15 mouse cellular contexts compared by ENCODE assay signal in genomic region chr16:18470829-18471228, GRCm38 (mm10). TPM values are rescaled to one million over a fixed set of nuclear protein-coding genes. Genes with fewer than 3 reads are reported as not detected.
DNase-seq lines count a peak whose midpoint lies in the region; ATAC-seq and TF ChIP-seq lines count a peak whose summit lies in the region.
"Had no signal": no experiment of that assay in that cellular context is flagged by ENCODE, and none has a peak within 500 bp of the region (broad histone marks: within the 10 kb centered on the region; RNA-seq: fewer than 3 reads in every experiment).

No protein-coding gene starts in this region.

- H3K9me3 ChIP-seq in liver, postnatal 0 days (ENCODE audit: low read length): no peaks in the 10 kb centered on the region
- no peaks in the 10 kb centered on the region for H3K9me3 ChIP-seq in liver, embryonic 11.5 days (ENCODE audit: control insufficient read depth, low read length)
- no peaks in the 10 kb centered on the region for H3K9me3 ChIP-seq in CH12.LX (replicated peaks; ENCODE audit: low read length)
- H3K9me3 ChIP-seq in embryonic facial prominence, embryonic 13.5 days: no peaks in the 10 kb centered on the region
- H3K9me3 ChIP-seq: midbrain, embryonic 12.5 days had no signal

- in situ Hi-C loops in CH12.LX (cut with MboI; ENCODE audit: low pct_ligation_motif_present, low pct_unique_long_range_greater_than_20kb, low sequenced_read_pairs): no loop called here

- no peak overlapping the region for H3K9ac ChIP-seq in liver, postnatal 0 days (replicated peaks)
- no peak overlapping the region for H3K9ac ChIP-seq in liver, embryonic 11.5 days (ENCODE audit: low read depth, low read length)
- H3K9ac ChIP-seq in CH12.LX (ENCODE audit: insufficient read depth, low read depth): no peak overlapping the region
- H3K9ac ChIP-seq in embryonic facial prominence, embryonic 13.5 days: no peak overlapping the region
- H3K9ac ChIP-seq: midbrain, embryonic 12.5 days had no signal

- no peaks in the 10 kb centered on the region for H3K27me3 ChIP-seq in liver, postnatal 0 days (ENCODE audit: insufficient read depth, low read length)
- no peaks in the 10 kb centered on the region for H3K27me3 ChIP-seq in liver, embryonic 11.5 days (replicated peaks; ENCODE audit: control insufficient read depth, insufficient read depth, low read length)
- no peaks in the 10 kb centered on the region for H3K27me3 ChIP-seq in CH12.LX (replicated peaks)
- H3K27me3 ChIP-seq in embryonic facial prominence, embryonic 13.5 days: no peaks in the 10 kb centered on the region
- H3K27me3 ChIP-seq: midbrain, embryonic 12.5 days; Patski had no signal

- H3K79me2 ChIP-seq in CH12.LX (replicated peaks; ENCODE audit: control insufficient read depth, extremely low read depth, insufficient read depth, poor library complexity, severe bottlenecking): no peaks in the 10 kb centered on the region

- TF ChIP-seq POLR2A in CH12.LX (IDR thresholded peaks at IDR 0.05; ENCODE audit: low read depth, low read length): no peak

- TF ChIP-seq RAD21 in CH12.LX (IDR thresholded peaks at IDR 0.05; ENCODE audit: low read depth, low read length): peak; percentile 37

- no peak overlapping the region for H3K4me3 ChIP-seq in gastrocnemius, adult 2 months
- H3K4me3 ChIP-seq in liver, postnatal 0 days (ENCODE audit: low read depth, low read length): no peak overlapping the region
- H3K4me3 ChIP-seq in liver, embryonic 11.5 days (ENCODE audit: low read depth, low read length): no peak overlapping the region
- no peak overlapping the region for H3K4me3 ChIP-seq in CH12.LX (replicated peaks in 1 of 3; ENCODE audit: low read depth in 2 of 3, low read length in 2 of 3, poor library complexity in 1 of 3)
- no peak overlapping the region for H3K4me3 ChIP-seq in embryonic facial prominence, embryonic 13.5 days
- H3K4me3 ChIP-seq: midbrain, embryonic 12.5 days had no signal

- TF ChIP-seq EP300 in liver, postnatal 0 days (IDR thresholded peaks at IDR 0.05; ENCODE audit: low read depth): no peak
- TF ChIP-seq EP300 in CH12.LX (IDR thresholded peaks at IDR 0.05; ENCODE audit: low read length): no peak

- H3K4me2 ChIP-seq in liver, postnatal 0 days (ENCODE audit: low read depth, low read length): no peak overlapping the region
- H3K4me2 ChIP-seq in liver, embryonic 11.5 days: no peak overlapping the region
- no peak overlapping the region for H3K4me2 ChIP-seq in CH12.LX (ENCODE audit: insufficient read depth, low read depth, poor library complexity, severe bottlenecking)
- no peak overlapping the region for H3K4me2 ChIP-seq in embryonic facial prominence, embryonic 13.5 days
- H3K4me2 ChIP-seq: midbrain, embryonic 12.5 days had no signal

- H3K4me1 ChIP-seq in liver, postnatal 0 days (ENCODE audit: insufficient read depth): no peaks in the 10 kb centered on the region; the same call in 1 of the 2 replicates
- H3K4me1 ChIP-seq in liver, embryonic 11.5 days (replicated peaks; ENCODE audit: control insufficient read depth, insufficient read depth, low read length): no peaks in the 10 kb centered on the region
- no peaks in the 10 kb centered on the region for H3K4me1 ChIP-seq in CH12.LX (ENCODE audit: control insufficient read depth in 1 of 2, insufficient read depth in 2 of 2)
- peaks cover 15% of the 10 kb centered on the region; the same call in 1 of the 2 replicates for H3K4me1 ChIP-seq in embryonic facial prominence, embryonic 13.5 days

- no peak for DNase-seq in gastrocnemius, adult 2 months
- DNase-seq in gastrocnemius, postnatal 14 days: no peak
- no peak for DNase-seq in liver, postnatal 0 days
- DNase-seq in liver, embryonic 11.5 days (ENCODE audit: low spot score): no peak
- peak; percentile 21 for DNase-seq in CH12.LX (ENCODE audit: extremely low read depth)
- DNase-seq in left cerebral cortex, postnatal 14 days (ENCODE audit: low spot score in 2 of 2): no peak
- DNase-seq: adrenal gland, adult 2 months; cerebellum, postnatal 10 days; heart, postnatal 10 days; kidney, postnatal 14 days; lung, adult 18-20 months had no signal

- peaks cover 72% of the 10 kb centered on the region for H3K36me3 ChIP-seq in liver, postnatal 0 days (replicated peaks; ENCODE audit: insufficient read depth, low read length)
- H3K36me3 ChIP-seq in liver, embryonic 11.5 days (ENCODE audit: control insufficient read depth, insufficient read depth, low read length): peaks cover 19% of the 10 kb centered on the region
- peaks cover 20 to 91% of the 10 kb centered on the region in 2 experiments for H3K36me3 ChIP-seq in CH12.LX (replicated peaks in 1 of 2; ENCODE audit: control insufficient read depth in 1 of 2, insufficient read depth in 1 of 2, low read length in 1 of 2)
- H3K36me3 ChIP-seq in embryonic facial prominence, embryonic 13.5 days: peaks cover 8% of the 10 kb centered on the region; the same call in 1 of the 2 replicates

- no peak for ATAC-seq in liver, postnatal 0 days
- ATAC-seq in liver, embryonic 11.5 days (replicated peaks; ENCODE audit: low FRiP score): no peak
- no peak for ATAC-seq in embryonic facial prominence, embryonic 13.5 days (ENCODE audit: insufficient number of reproducible peaks, insufficient read depth, low FRiP score, low TSS enrichment, low read depth)
- ATAC-seq in megakaryocyte-erythroid progenitor cell, adult 5-6 weeks (replicated peaks; ENCODE audit: low FRiP score, low TSS enrichment, poor library complexity, severe bottlenecking): no peak

- intact Hi-C loops in gastrocnemius, adult 2 months (cut with DNase I): no loop called here
- intact Hi-C loops in gastrocnemius, postnatal 14 days (cut with DNase I; ENCODE audit: low total_unique reads): no loop called here
- intact Hi-C loops in left cerebral cortex, postnatal 14 days (cut with DNase I): no loop called here

- dilution Hi-C loops in CH12.LX (cut with MboI; ENCODE audit: extremely low pct_ligation_motif_present, extremely low pct_unique_long_range_greater_than_20kb, low sequenced_read_pairs): no loop called here

- 46% methylated on average over 1 of the region's 1 CpGs for WGBS in liver, postnatal 0 days (ENCODE audit: insufficient replicate concordance)
- WGBS in liver, embryonic 11.5 days: 50% methylated on average over 1 of the region's 1 CpGs
- WGBS in embryonic facial prominence, embryonic 13.5 days: 44% methylated on average over 1 of the region's 1 CpGs

- H3K27ac ChIP-seq in gastrocnemius, adult 2 months: no peak overlapping the region
- no peak overlapping the region for H3K27ac ChIP-seq in liver, postnatal 0 days (ENCODE audit: low read depth)
- H3K27ac ChIP-seq in liver, embryonic 11.5 days (ENCODE audit: low read depth, low read length): no peak overlapping the region
- H3K27ac ChIP-seq in CH12.LX (ENCODE audit: insufficient read depth, low read depth): no peak overlapping the region
- 0 out of 2 replicates have a peak overlapping the region, but pooled peaks have one; percentile 12 for H3K27ac ChIP-seq in embryonic facial prominence, embryonic 13.5 days
- H3K27ac ChIP-seq: midbrain, embryonic 12.5 days had no signal

- peak; percentile 22; the same call in 1 of the 2 replicates for TF ChIP-seq CTCF in gastrocnemius, adult 2 months (IDR thresholded peaks at IDR 0.05)
- TF ChIP-seq CTCF in liver, postnatal 0 days (IDR thresholded peaks at IDR 0.05; ENCODE audit: low read depth): peak; percentile 40
- peak in 1 of 2 experiments; percentile 65; a peak in 2 of 4 replicates for TF ChIP-seq CTCF in CH12.LX (conservative IDR thresholded peaks at IDR 0.05 in 1 of 2, IDR thresholded peaks at IDR 0.05 in 1 of 2; ENCODE audit: low read depth in 2 of 2, low read length in 2 of 2)

RNA-seq across cellular contexts. Expression of gene Gnb1l, which starts 27.7 kb away (rescaled TPM):
- 1 to 10 TPM; 4.0 to 4.4 TPM for total RNA-seq in gastrocnemius, adult 2 months (2021)
- 1 to 10 TPM; 2.7 to 3.1 TPM for total RNA-seq in gastrocnemius, postnatal 14 days (2021)
- polyA plus RNA-seq in liver, postnatal 0 days (2015; fragmentation: Nextera tagmentation; extraction: Ambion mirVana): 3.9 and 5.1 TPM in 2 replicates
- polyA plus RNA-seq in liver, embryonic 11.5 days (2014; fragmentation: Nextera tagmentation; extraction: Ambion mirVana): 17.8 and 18.4 TPM in 2 replicates
- total RNA-seq in CH12.LX (2012; rRNA removed) (21.5 and 22.3 TPM in 2 replicates), CH12.LX (2014; rRNA removed) (15.9 and 16.8 TPM in 2 replicates)
- polyA plus RNA-seq in CH12.LX (2012; ENCODE audit: insufficient read length, low read depth): 25.5 and 26.9 TPM in 2 replicates
- polyA plus RNA-seq in embryonic facial prominence, embryonic 13.5 days (2015; fragmentation: Nextera tagmentation; extraction: Ambion mirVana): 19.7 and 20.3 TPM in 2 replicates
- 1 to 10 TPM; 5.4 to 6.3 TPM for total RNA-seq in left cerebral cortex, postnatal 14 days (2021)
- total RNA-seq in megakaryocyte-erythroid progenitor cell, adult 5-6 weeks (2014; fragmentation: Nextera tagmentation): 14.6 and 17.1 TPM in 2 replicates
- total RNA-seq in megakaryocyte-erythroid progenitor cell, adult 5-6 weeks (2017): 5.8 and 10.1 TPM in 2 replicates

RNA-seq across cellular contexts. Expression of gene Rtl10, which starts 27.9 kb away (rescaled TPM):
- total RNA-seq in gastrocnemius, adult 2 months (2021): 1 to 10 TPM; 3.2 to 4.1 TPM
- total RNA-seq in gastrocnemius, postnatal 14 days (2021): 1 to 10 TPM; 2.6 to 5.3 TPM
- 0.57 and 0.59 TPM in 2 replicates for polyA plus RNA-seq in liver, postnatal 0 days (2015; fragmentation: Nextera tagmentation; extraction: Ambion mirVana)
- 1.9 and 2.1 TPM in 2 replicates for polyA plus RNA-seq in liver, embryonic 11.5 days (2014; fragmentation: Nextera tagmentation; extraction: Ambion mirVana)
- total RNA-seq in CH12.LX (2012; rRNA removed) (9.8 and 11.0 TPM in 2 replicates), CH12.LX (2014; rRNA removed) (2.1 and 4.8 TPM in 2 replicates)
- 12.3 and 21.1 TPM in 2 replicates for polyA plus RNA-seq in CH12.LX (2012; ENCODE audit: insufficient read length, low read depth)
- polyA plus RNA-seq in embryonic facial prominence, embryonic 13.5 days (2015; fragmentation: Nextera tagmentation; extraction: Ambion mirVana): 5.4 and 5.5 TPM in 2 replicates
- total RNA-seq in left cerebral cortex, postnatal 14 days (2021): 1 to 10 TPM; 6.7 to 8.8 TPM
- total RNA-seq in megakaryocyte-erythroid progenitor cell, adult 5-6 weeks (2014; fragmentation: Nextera tagmentation): 18.9 and 23.1 TPM in 2 replicates
- total RNA-seq in megakaryocyte-erythroid progenitor cell, adult 5-6 weeks (2017): 7.4 and 9.1 TPM in 2 replicates

RNA-seq across cellular contexts. Expression of gene Comt, which starts 44.2 kb away (rescaled TPM):
- 10 to 100 TPM; 35.4 to 43.5 TPM for total RNA-seq in gastrocnemius, adult 2 months (2021)
- 10 to 100 TPM; 40.7 to 43.1 TPM for total RNA-seq in gastrocnemius, postnatal 14 days (2021)
- 100 and 125 TPM in 2 replicates for polyA plus RNA-seq in liver, postnatal 0 days (2015; fragmentation: Nextera tagmentation; extraction: Ambion mirVana)
- polyA plus RNA-seq in liver, embryonic 11.5 days (2014; fragmentation: Nextera tagmentation; extraction: Ambion mirVana): 140 and 141 TPM in 2 replicates
- 81.3 and 84.8 TPM in 2 replicates for total RNA-seq in CH12.LX (2012; rRNA removed)
- 91.6 and 98.9 TPM in 2 replicates for total RNA-seq in CH12.LX (2014; rRNA removed)
- polyA plus RNA-seq in CH12.LX (2012; ENCODE audit: insufficient read length, low read depth): 69.7 and 74.0 TPM in 2 replicates
- polyA plus RNA-seq in embryonic facial prominence, embryonic 13.5 days (2015; fragmentation: Nextera tagmentation; extraction: Ambion mirVana): 73.9 and 78.8 TPM in 2 replicates
- total RNA-seq in left cerebral cortex, postnatal 14 days (2021): 10 to 100 TPM; 74.2 to 80.8 TPM
- 84.0 and 105 TPM in 2 replicates for total RNA-seq in megakaryocyte-erythroid progenitor cell, adult 5-6 weeks (2014; fragmentation: Nextera tagmentation)
- 56.1 and 59.7 TPM in 2 replicates for total RNA-seq in megakaryocyte-erythroid progenitor cell, adult 5-6 weeks (2017)

RNA-seq across cellular contexts. Expression of gene Txnrd2, which starts 44.6 kb away (rescaled TPM):
- 10 to 100 TPM; 18.9 to 21.4 TPM for total RNA-seq in gastrocnemius, adult 2 months (2021)
- 10 to 100 TPM; 13.4 to 14.4 TPM for total RNA-seq in gastrocnemius, postnatal 14 days (2021)
- polyA plus RNA-seq in liver, postnatal 0 days (2015; fragmentation: Nextera tagmentation; extraction: Ambion mirVana): 51.2 and 53.3 TPM in 2 replicates
- 83.7 and 91.8 TPM in 2 replicates for polyA plus RNA-seq in liver, embryonic 11.5 days (2014; fragmentation: Nextera tagmentation; extraction: Ambion mirVana)
- 19.4 and 22.0 TPM in 2 replicates for total RNA-seq in CH12.LX (2012; rRNA removed)
- 14.6 and 15.1 TPM in 2 replicates for total RNA-seq in CH12.LX (2014; rRNA removed)
- polyA plus RNA-seq in CH12.LX (2012; ENCODE audit: insufficient read length, low read depth): 24.1 and 32.2 TPM in 2 replicates
- 14.9 and 17.7 TPM in 2 replicates for polyA plus RNA-seq in embryonic facial prominence, embryonic 13.5 days (2015; fragmentation: Nextera tagmentation; extraction: Ambion mirVana)
- total RNA-seq in left cerebral cortex, postnatal 14 days (2021): 10 to 100 TPM; 18.9 to 25.2 TPM
- total RNA-seq in megakaryocyte-erythroid progenitor cell, adult 5-6 weeks (2014; fragmentation: Nextera tagmentation): 75.4 and 82.3 TPM in 2 replicates
- 97.2 and 145 TPM in 2 replicates for total RNA-seq in megakaryocyte-erythroid progenitor cell, adult 5-6 weeks (2017)
